Mouse (Mus musculus) thymus, postnatal 14 days (tissue): ENCODE results near the gene Ptpn14.

Source experiments
- DNase-seq: peaks from one replicate; pipeline ENCODE4 v3.0.0; 2021

Gene Ptpn14

GRCm38 (mm10) chr1:189814385-189814784 is 86.3 kb downstream of the Ptpn14 start:
- no peak for DNase-seq

DNA sequence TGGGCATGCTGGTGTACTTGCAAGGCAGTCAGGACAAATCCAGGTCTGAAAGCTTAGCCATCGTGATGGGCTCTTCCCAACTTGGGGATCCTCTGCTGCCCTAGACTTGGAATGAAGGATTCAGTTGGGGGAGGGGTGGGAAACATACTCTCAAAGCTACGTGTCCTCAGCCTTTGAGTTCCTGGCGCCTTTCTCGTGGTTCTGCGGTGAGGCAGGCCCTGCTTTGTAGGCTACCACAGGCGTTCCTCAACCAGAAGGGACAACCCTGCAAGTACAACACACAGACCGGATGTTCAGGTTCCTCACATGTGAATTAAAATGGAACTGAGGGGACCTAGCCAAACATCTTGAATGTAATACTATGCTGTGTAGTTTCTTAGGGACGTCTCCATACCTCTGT is 89.0 kb downstream of the Ptpn14 start:
- DNase-seq: peak; percentile 56

- no peak for DNase-seq
Measured at GRCm38 (mm10) chr1:189817810-189818209, 89.7 kb downstream of the Ptpn14 start.

DNA sequence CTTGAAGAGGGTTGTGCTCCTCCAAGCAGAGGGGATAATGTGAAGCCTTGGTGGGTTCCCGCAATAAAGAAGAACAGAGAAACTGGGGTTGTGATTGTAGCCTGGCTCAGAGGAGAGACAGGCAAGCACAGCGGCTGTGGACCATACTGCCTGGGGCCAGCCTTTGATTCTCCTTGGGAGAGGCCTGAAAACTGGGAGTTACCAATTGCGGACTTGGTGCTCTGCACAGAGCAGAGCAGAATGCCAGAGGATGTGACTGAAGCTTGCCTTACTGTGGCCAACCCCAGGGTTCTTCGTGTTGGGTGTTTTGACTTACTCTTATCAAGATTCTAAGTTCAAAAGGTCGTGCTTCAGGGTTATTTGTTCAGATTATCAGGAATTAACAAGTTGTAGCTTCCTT is 92.0 kb downstream of the Ptpn14 start:
- no peak for DNase-seq

DNA sequence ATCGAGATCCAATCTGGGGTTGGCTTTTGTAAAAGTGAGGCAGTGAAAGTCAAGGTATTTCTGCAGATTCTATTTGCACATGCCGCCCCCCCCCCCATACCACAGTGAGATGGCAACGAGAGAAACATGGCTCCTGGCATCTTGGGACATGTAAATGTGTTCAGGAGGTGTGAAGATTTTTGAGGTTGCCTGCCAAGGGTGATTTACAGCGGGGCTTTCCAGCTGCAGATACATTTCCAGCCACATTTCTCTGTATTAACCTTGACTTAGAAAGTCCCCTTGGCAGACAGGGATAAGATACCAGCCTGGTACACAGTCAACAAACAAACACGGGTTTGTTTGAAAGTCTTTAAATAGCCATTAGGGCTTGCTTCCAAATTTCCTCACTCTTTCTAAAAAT is 96.4 kb downstream of the Ptpn14 start:
- no peak for DNase-seq

- DNase-seq: peak; percentile 69
Measured at GRCm38 (mm10) chr1:189830391-189830790, 102.3 kb downstream of the Ptpn14 start.

- peak; percentile 96 for DNase-seq
Measured at GRCm38 (mm10) chr1:189830797-189831232, 102.7 kb downstream of the Ptpn14 start.

DNA sequence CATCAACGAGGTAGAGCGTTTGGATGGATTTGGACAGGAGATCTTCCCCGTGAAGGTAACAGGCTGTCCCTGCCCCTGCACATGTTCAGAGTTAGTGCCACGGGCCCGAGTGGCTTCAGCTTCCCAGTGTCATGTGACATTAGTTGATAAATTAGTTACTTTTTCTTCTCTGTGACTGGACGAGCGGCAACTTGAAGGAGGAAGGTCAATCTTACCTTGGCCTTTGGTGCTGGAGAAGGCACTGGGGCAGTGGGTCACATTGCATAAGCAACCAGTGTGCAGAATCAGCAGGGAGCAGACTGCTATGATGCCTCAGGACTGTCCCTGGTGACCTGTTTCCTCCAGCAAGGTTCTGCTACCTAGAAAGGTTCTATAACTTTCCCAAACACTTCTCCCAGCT is 105.3 kb downstream of the Ptpn14 start:
- DNase-seq: no peak

DNA sequence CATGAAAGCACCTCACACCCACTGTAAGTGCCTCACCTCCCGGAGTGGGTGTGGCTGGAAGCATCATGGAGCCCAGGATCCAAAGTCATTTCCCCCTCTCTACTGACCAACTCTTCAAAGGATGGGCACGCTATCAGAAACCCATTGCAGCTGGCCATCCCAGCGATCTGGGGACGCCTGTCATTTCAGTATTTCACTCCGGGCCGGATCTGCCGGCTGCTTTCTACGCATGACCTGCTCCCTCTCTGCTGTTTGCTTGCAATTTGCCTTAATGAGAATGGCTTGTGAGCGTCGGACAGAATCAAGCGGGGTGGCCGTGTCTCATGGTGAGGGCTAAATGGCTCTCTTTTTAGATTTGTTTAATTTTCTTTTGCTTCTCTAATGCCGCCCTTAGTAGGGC is 106.1 kb downstream of the Ptpn14 start:
- DNase-seq: no peak

GRCm38 (mm10) chr1:189846319-189846718 is 118.3 kb downstream of the Ptpn14 start:
- DNase-seq: no peak

DNA sequence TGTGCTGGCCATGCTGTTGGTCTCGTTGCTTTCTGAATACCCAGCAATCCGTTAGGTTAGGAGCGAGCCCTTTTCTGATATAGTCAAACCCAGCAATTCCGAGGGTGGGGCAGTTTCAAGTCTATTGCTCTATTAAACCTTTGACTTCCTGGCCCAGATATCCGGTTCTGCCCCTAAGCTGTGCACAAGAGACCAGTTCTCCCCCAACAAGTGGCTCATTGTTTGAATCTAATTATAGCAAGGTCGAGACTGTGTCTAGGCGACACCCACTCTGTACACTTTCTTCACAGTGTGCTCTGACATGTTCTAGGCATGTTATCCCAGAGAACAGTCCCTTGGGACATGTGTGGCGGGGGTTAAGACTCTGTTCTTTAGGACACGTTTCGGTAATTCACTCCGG is 121.5 kb downstream of the Ptpn14 start:
- DNase-seq: no peak

DNA sequence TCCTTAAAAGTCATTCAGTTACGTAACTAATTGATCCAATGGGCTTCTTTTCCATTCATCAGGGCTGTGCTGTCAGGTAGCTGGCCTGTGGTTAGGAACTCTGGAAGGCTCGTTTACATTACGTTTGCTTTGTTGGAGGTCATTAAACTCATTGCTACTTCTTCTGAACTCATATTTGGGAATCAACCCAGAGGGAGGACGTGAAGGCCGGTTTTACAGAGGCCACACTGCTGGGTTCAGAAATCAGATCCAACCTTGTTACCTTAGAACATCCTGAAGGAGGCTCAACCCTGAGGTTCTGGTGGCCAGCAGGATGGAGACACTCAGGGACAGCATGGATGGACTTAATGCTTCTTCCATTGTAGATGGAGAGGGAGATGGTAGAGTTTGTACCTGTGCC is 124.0 kb downstream of the Ptpn14 start:
- DNase-seq: no peak

DNA sequence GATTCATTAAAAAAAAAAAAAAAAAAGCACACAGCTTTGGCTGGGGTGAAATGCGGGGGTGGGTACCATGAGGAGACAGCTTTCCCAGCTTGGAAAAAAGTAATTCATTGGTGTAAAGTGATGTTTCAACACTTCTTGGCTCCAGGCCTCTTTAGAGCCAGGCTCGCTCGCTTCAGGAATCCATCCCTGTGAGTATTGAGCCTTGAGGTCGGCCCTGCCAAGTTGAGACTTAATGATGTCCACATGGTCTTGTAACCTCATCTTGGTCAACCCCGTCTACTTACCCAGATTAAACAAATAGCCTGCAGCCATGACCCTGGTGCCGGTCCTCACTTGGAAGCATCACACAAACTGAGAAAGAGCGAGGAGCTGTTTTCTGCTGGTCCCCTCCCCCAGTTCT is 124.4 kb downstream of the Ptpn14 start:
- no peak for DNase-seq

- no peak for DNase-seq
Measured at GRCm38 (mm10) chr1:189854646-189855045, 126.6 kb downstream of the Ptpn14 start.

- peak; percentile 34 for DNase-seq
Measured at GRCm38 (mm10) chr1:189855739-189856138, 127.7 kb downstream of the Ptpn14 start.

DNA sequence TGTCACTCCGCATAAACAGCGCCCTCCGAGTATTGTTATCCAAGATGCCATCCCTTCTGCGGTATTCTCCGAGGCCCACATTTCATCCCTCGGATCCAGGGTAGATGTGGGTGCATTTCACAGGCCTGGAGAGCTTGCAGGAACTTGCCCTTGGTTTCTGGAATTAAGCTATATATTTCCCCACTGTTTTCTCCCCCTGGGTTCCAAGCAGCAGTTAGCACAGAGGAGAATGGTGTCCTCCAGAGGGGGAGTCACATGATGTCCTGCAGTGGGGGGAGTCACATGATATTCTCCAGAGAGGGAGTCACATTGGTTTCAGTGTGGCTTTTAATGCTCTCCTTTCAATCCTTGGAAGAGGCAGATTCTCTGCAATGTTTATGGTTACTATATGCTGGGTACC is 130.3 kb downstream of the Ptpn14 start:
- no peak for DNase-seq

- DNase-seq: peak; percentile 75
Measured at GRCm38 (mm10) chr1:189860112-189860941, 132.3 kb downstream of the Ptpn14 start.

DNA sequence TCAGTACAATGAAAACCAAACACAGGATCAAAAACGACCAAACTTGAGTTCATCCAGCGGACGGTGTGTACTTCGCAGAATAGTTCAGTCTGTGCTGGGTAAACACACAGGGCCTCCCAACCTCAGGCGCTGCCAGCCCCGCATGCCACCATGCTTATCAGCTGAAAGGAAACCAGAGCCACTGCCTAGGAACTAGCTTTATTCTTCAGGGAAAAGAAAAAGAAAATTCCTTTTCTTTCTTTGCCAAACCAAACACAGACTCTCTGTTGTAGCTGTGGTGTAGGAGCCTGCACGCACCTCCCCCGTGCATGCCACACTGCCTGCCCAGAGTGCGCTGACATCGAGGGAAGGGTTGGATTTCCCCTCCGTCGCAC is 132.9 kb downstream of the Ptpn14 start:
- DNase-seq: no peak

DNA sequence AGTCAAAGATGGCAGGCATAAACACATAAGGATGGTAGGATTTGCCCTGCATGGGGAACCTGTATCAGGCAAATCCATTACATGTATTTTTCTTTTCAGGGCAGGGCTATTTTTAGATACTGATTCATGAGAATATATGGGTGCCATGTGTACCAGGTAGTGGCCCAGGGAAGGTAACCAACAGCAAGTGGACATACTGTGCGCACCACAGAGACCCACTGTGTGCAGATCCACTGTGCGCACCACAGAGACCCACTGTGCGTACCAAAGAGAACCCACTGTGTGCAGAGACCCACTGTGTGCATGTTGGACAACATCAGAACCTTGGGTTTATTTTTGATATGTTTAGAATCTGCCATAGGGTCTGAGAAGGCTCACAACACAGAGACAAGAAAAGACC is 135.7 kb downstream of the Ptpn14 start:
- no peak for DNase-seq

- DNase-seq: peak; percentile 52
Measured at GRCm38 (mm10) chr1:189864301-189864700, 136.2 kb downstream of the Ptpn14 start.

DNA sequence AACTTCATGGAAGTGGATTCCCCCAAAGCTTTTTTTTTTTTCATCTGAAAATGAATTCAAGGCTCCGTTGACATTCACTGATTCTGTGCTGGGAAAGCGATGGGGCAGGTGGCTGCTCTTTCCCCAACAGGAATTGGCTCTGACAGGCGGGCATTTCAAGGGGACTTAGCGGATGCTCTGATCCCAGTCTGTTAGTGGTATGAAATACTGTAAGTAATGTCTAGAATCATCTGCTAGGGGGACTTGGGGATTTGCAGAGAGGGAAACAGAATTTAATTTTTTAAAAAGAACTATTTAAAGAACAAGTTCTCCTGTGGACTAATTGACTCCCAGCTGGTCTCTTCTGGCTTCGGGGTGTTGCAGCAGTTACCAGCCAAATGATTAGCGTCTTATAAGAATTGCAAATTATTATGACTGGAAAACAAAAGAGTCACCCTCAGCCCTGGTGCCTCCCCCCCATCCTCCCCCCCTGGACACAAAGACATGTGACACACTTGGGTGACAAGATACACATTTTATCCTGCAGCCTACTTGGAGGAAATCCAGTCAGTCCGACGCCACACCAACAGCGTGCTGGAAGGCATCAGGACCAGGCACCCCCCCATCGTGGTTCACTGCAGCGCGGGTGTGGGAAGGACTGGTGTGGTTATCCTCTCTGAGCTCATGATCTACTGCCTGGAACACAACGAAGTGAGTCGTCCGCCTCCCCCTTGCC is 136.9 kb downstream of the Ptpn14 start:
- DNase-seq: no peak

DNA sequence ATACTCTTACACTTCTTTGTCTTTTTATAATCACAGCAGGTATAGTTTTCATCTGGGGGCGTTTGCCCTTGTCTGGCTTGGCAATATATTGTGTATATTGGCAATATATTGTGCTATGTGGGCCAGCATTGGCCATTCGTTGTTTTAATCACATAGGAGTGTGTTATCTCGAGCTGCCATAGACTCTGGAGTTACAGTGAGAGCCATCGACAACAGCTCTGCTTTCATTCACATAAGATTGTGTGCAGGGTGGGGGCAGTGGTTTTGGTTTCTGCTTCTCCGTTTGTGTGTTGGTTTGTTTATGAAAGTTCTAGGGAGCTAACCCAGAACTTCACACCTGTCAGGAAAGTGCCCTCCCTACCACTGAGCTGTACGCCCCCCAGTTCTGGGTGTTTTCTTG is 138.6 kb downstream of the Ptpn14 start:
- DNase-seq: peak; percentile 42

- DNase-seq: peak; percentile 59
Measured at GRCm38 (mm10) chr1:189867034-189867433, 139.0 kb downstream of the Ptpn14 start.

DNA sequence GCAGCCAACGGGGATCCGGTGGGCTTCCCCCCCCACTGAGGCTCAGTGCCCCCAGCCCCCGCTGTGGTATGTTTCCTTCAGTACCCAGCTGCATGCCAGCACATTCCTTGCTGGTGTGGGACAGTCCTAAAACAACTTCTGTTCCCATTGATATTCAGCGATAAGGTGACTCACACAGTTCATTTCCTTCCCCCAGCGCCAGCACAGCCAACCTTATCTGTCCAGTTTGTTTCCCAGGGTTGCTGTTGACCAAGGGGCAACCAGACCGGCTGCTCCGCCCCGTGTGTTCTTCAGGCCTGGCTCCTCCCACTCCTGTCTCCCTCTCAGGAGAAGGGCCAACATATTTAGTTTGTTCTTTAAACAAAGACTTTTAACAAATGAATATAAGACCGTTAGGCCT is 139.4 kb downstream of the Ptpn14 start:
- no peak for DNase-seq
